Mouse (Mus musculus) ovary, postnatal 14 days (tissue): ENCODE data around the gene Ampd3.

ENCODE experiments used
- DNase-seq: peaks from one replicate; pipeline ENCODE4 v3.0.0; 2022; ENCODE audit warnings: low spot score

The Ampd3 gene

DNA sequence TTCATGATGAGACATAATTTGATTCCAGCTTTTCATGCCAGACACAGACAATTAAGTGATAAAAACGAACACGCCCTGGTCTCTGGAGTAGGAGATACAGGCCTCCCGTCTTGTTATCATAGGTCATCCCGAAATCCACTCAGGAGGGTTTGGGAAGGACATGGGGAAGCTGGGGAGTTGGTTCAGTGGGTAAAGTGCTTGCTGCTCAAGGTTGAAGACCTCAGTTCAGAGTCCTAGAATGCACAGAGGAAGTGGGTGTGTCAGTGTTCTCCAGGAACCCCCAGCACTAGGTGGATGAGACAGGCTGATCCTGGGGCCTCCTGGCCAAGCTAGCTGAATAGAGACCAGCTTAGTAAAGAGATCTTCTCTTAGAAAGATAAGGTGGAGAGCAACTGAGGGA is 2.9 kb downstream of the Ampd3 start:
- no peak for DNase-seq

DNA sequence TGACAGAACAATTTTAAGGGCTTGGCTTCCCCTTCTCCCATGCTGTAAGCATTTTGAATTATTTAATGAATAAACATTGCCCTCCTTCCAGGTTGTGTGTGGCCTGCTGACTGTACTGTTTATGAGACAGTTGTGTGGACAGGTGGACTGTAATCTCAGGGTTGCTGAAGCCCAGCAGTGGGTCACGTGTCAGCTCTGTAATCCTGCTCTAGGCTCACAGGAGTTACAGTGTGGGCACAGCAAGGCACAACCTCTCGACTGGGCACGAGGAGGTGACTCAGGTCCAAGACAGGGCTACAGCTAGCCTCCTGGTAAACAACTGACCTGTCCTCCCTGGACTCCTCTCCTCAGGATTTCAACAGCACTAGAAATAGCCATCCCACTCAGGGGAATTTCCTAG is 4.3 kb downstream of the Ampd3 start:
- DNase-seq = no peak

DNA sequence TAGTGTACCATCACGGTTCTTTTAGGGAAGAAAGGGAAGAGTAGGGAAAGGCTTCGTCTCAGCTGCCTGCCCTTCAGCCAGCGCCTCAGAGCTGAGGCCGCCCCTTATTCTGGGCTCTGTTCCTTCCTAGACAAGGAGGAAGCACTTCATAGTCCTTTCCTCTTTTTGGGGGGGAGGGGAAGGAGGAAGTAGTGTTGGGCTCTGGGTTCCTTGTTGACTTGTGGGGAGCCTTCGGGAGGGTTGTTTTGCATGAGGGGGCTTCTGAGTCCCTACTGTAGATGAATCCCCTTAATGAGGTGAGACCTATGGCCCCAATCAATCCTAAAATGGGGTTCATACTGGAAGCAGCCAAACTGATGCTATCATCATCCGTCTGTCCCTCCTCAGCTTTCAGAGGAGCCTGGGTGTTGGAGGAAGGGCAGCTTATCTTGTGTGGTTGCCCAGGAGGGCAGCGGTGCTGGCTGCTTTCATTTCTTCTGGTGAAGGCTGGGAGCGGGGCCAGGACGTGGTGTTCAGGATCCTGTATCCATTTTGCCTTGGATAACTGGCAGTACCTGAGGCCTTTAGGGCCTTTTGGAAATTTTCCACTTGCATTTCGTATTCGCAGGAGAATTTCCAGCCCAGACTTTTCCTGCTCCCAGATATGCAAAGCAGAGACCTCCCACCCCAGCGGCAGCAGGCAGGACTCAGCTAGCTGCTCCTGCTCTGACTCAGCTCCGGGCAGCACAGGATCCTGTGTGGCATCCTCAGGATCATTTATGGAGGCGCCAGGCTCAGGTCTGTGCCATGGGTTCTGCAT is 5.4 kb downstream of the Ampd3 start:
- DNase-seq = no peak

DNA sequence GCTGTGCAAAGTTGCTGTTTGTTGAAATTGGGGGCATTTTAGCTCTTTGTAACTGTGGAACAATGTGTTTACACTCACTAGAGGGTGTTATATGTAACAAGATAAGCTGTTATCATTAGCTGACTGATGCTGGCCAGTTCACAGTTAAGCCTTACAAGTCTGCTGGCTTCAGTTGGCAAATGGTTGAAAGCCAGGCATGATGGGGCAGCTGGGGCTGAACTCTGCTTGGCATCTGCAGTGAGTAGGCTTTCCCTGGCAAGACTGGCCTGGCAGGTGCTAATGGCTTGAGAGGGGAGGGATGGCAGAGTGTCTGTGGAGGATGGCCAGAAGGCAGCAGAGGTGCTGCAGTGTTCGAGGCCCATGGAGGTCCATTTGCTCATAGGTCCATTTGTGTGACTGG is 6.1 kb downstream of the Ampd3 start:
- DNase-seq = no peak

DNA sequence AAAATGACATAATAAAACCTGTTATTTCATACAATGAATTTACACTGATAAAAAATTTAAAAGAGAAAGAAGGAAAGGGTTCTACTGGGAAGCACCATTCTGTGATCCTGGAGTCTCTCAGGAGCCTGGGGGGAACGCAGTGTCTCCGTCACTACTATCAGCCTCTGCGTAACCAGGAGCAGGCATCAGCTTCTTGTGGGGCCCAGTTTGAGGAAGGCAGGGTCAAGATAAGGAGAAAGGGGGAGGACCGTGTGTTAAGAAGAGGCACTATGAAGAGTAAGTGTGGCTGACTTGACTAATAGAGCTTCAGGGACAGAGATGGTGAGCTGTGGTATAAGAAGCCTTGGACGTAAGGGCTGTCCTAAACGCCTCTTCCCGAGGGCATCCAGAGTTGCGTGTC is 6.7 kb downstream of the Ampd3 start:
- DNase-seq = no peak

GRCm38 (mm10) chr7:110777146-110778001 is 9.4 kb downstream of the Ampd3 start:
- DNase-seq = no peak

- DNase-seq = no peak
Measured at GRCm38 (mm10) chr7:110778933-110779332, 10.9 kb downstream of the Ampd3 start.

DNA sequence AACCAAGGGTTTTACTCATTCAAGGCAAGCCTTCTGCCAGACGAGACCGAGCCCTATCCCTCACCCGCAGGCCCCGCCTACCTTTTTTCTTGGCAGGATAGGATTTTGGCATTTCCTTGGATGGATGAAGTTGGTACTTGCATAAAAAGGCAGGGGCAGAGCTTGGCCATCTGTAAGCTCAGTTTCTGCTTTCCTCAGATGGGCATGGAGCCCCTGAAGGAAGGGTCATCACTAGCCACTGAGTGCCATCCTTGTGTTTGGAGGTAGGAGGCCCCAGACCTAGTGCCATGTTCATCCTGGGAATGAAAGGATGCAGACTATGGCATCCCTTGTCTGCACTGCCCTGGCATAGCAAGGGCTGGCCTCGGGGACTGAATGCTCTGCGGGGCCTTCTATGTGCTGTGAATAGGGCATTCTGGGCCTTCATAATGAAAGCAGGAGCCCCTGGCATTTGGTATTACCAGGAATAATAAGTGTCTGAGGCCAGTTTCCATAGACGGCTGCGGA is 11.7 kb downstream of the Ampd3 start:
- no peak for DNase-seq

- no peak for DNase-seq
Measured at GRCm38 (mm10) chr7:110780520-110780919, 12.5 kb downstream of the Ampd3 start.

GRCm38 (mm10) chr7:110781231-110781711 is 13.3 kb downstream of the Ampd3 start:
- DNase-seq = no peak

- DNase-seq = no peak
Measured at GRCm38 (mm10) chr7:110782135-110782534, 14.1 kb downstream of the Ampd3 start.

DNA sequence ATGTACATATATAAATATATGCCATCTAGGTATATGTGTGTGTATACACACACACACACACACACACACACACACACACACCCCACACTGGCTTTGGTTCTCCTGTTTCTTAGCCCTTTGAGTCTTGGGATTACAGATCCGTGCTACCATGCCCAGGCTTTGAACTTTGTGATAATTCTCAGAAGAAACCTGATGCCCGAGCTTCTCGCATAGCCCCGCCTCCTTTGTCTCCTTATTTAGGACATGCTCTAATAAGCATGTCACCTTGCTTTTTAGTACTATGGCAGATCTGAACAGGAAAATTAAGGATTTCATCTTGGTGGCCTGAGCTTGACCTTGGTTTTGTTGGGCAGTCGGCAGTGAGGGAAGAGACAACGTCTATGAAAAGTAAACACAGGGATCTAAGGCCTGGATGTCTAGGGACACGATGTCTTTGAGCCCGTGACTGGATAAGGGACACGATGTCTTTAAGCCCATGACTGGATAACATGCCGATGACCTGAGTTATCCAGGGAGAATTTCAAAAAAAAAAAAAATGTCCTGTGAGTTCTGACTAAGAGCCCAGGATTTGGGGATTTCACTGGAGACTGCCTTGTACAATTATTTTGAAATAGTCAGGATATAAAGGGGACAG is 15.0 kb downstream of the Ampd3 start:
- no peak for DNase-seq

GRCm38 (mm10) chr7:110784965-110785364 is 17.0 kb downstream of the Ampd3 start:
- DNase-seq = no peak

- DNase-seq = no peak
Measured at GRCm38 (mm10) chr7:110785741-110786146, 17.7 kb downstream of the Ampd3 start.

DNA sequence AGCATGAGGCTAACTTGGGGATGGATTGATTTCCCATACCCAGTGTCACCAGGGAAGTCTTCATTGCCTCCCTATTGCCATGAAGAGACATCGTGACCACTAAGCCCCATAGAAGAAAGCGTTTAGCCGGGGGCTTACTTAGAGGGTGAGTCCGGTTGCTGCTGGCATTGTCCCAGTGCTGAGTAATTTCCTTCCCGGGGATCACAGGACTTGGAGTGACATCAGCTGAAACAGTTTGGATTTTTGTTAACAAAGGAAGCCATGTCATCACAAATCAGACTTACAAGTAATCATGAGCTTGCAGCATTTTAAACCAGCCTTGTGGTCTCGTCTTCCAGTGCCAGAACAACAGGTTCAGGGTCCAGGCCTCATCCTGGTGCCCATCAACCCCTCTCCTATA is 19.3 kb downstream of the Ampd3 start:
- DNase-seq = no peak

DNA sequence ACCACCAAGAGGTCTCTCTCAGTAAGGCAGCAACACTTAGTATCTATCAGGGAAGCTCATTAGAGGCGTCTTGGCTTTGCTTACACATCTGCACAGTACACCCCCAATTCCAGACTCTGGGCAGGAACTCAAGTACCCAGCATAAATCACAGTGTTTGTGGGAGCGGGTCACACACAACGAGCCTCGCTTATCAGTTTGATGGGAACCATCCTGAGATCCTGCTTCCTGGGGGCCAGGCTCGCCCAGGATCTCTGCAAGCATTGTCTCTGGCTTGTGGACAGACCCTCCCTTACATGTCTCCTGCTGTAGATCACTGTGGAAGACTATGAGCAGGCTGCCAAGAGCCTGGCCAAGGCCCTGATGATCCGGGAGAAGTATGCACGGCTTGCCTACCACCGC is 22.9 kb downstream of the Ampd3 start:
- DNase-seq = peak; percentile 38

GRCm38 (mm10) chr7:110792201-110792600 is 24.2 kb downstream of the Ampd3 start:
- DNase-seq = no peak

DNA sequence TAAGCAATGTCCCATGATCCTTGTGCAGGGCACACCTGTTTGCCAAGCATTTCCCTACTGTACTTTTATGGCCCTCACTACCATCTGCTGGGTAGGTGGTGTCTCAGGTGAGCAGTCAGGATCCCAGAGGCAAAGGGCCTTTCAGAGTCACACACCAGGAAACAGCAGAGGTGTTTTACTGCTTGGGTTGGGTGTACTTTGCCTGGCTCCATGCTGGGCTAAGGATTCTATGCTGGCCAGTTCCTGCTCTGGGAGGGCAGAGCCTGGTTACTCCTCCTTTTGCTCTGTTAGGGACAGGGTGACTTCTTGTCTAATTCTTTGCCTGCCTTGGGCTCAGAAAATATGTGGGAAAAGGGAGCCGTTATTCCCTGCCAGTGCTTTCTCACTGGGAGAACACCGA is 24.8 kb downstream of the Ampd3 start:
- DNase-seq = no peak

GRCm38 (mm10) chr7:110794722-110795121 is 26.7 kb downstream of the Ampd3 start:
- DNase-seq = no peak

DNA sequence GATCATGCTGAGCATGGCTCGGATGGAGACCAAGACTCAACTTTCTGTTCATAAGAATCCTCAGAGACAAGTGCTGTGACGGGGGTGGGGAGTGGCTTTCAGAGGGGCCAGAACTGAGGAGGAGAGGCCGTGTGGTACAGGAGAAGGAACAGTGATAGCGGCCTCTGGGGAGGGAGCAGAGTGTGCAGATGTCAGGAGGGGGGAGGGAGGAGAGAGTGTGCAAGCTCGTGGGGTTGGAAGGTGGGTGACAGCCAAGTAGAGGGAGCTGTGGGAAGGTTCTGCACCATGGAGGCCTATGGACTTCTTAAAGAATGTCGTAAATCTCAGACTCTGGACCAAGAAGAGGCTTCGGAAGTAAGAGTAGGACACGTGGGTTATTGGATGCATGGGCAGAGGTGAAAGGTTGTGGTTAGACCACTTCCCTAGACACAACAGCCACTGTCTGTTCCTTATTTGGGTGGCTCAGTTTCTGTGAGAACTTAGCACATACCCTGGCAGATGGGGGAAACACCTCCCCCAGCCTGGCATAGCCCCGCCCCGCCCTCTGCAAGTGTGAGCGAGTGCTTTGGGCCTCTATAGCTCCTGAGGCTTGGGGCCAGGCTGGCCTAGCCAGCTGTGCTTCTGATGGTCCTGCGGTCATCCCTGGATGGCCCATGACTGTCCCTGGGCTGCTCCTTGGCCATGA is 28.5 kb downstream of the Ampd3 start:
- no peak for DNase-seq

- no peak for DNase-seq
Measured at GRCm38 (mm10) chr7:110797722-110798409, 29.9 kb downstream of the Ampd3 start.
